Mouse (Mus musculus) bone marrow macrophage, adult 2 months (primary cell): Measurements from ENCODE around the gene Car11. TPM values are rescaled to one million over a fixed set of nuclear protein-coding genes. Genes with fewer than 3 reads are reported as not detected.

Source experiments
- H3K27ac ChIP-seq: 2 replicates; pipeline ENCODE4 v1.5.1; 2012; ENCODE audit warnings: low read depth, low read length; ENCODE audit not compliant: insufficient read depth
- H3K4me1 ChIP-seq: 2 replicates; pipeline ENCODE4 v1.6.1; 2012; ENCODE audit warnings: low read length; ENCODE audit not compliant: control insufficient read depth, insufficient read depth
- H3K4me3 ChIP-seq: 2 replicates; pipeline ENCODE4 v1.5.1; 2012; ENCODE audit warnings: mild to moderate bottlenecking, low read length, moderate library complexity; ENCODE audit not compliant: insufficient read depth
- CTCF ChIP-seq: IDR thresholded peaks from 2 replicates; pipeline ENCODE4 v1.5.1; 2012; ENCODE audit warnings: low read depth, mild to moderate bottlenecking, low read length, moderate library complexity
- POLR2A ChIP-seq: IDR thresholded peaks from 2 replicates; pipeline ENCODE4 v1.6.1; 2012; ENCODE audit warnings: mild to moderate bottlenecking, low read depth, low read length, borderline replicate concordance
- polyA plus RNA-seq: library from polyadenylated mRNA; stranded (reverse); fragments of >200 nt; gene quantifications from 2 replicates; pipeline ENCODE4 v1.2.4, GENCODE M21; 2012; ENCODE audit not compliant: missing spikeins, insufficient read depth, insufficient read length

Car11 gene
- polyA plus RNA-seq, 1 experiment: 1.3 TPM

GRCm38 (mm10) chr7:45750162-45750561 is 50.5 kb downstream of the Car11 start:
- no peak overlapping the region for H3K27ac ChIP-seq
- TF ChIP-seq POLR2A (no peak), CTCF (no peak)
- peaks cover 23% of the 10 kb centered on the region for H3K4me1 ChIP-seq
- H3K4me3 ChIP-seq: no peak overlapping the region

Other genes with a start within 250 kb of the Car11 start
- gene Ftl1, start 240.0 kb upstream of the Car11 start, polyA plus RNA-seq: 18,510 and 20,120 TPM in 2 replicates
- 196 and 209 TPM in 2 replicates for gene Bax, start 232.9 kb upstream of the Car11 start, polyA plus RNA-seq
- not detected in 2 replicates for gene Tulp2, start 218.0 kb upstream of the Car11 start, polyA plus RNA-seq
- 1.1 TPM in 1 of 2 replicates, not detected in the other for gene Gm45808, start 213.0 kb upstream of the Car11 start, polyA plus RNA-seq
- 22.0 and 25.4 TPM in 2 replicates for gene Dhdh, start 211.0 kb upstream of the Car11 start, polyA plus RNA-seq
- gene Nucb1, start 189.4 kb upstream of the Car11 start, polyA plus RNA-seq: 278 and 296 TPM in 2 replicates
- gene Ppp1r15a, start 173.6 kb upstream of the Car11 start, polyA plus RNA-seq: 21.3 and 26.7 TPM in 2 replicates
- gene Plekha4, start 173.5 kb upstream of the Car11 start, polyA plus RNA-seq: 1.0 and 1.6 TPM in 2 replicates
- 2.0 and 2.5 TPM in 2 replicates for gene Hsd17b14, start 144.9 kb upstream of the Car11 start, polyA plus RNA-seq
- 87.0 and 93.0 TPM in 2 replicates for gene Bcat2, start 129.7 kb upstream of the Car11 start, polyA plus RNA-seq
- gene Fgf21, start 84.4 kb upstream of the Car11 start, polyA plus RNA-seq: not detected in 2 replicates
- not detected in 2 replicates for gene Fut1, start 82.6 kb upstream of the Car11 start, polyA plus RNA-seq
- not detected in 2 replicates for gene Izumo1, start 78.0 kb upstream of the Car11 start, polyA plus RNA-seq
- 0.40 TPM in 1 of 2 replicates, not detected in the other for gene Rasip1, start 72.4 kb upstream of the Car11 start, polyA plus RNA-seq
- gene Mamstr, start 59.9 kb upstream of the Car11 start, polyA plus RNA-seq: not detected in 2 replicates
- not detected in 2 replicates for gene Fut2, start 33.4 kb upstream of the Car11 start, polyA plus RNA-seq
- gene Ntn5, start 15.8 kb upstream of the Car11 start, polyA plus RNA-seq: not detected in 2 replicates
- not detected in 2 replicates for gene Sec1, start 5.4 kb upstream of the Car11 start, polyA plus RNA-seq
- 85.2 and 85.6 TPM in 2 replicates for gene Dbp, start 5.2 kb downstream of the Car11 start, polyA plus RNA-seq
- 802 and 833 TPM in 2 replicates for gene Rpl18, start 15.6 kb downstream of the Car11 start, polyA plus RNA-seq
- gene Sphk2, start 18.2 kb downstream of the Car11 start, polyA plus RNA-seq: 51.2 and 56.1 TPM in 2 replicates
- not detected in 2 replicates for gene Fam83e, start 21.4 kb downstream of the Car11 start, polyA plus RNA-seq
- gene Spaca4, start 26.0 kb downstream of the Car11 start, polyA plus RNA-seq: not detected in 2 replicates
- gene Lmtk3, start 83.9 kb downstream of the Car11 start, polyA plus RNA-seq: 0.16 TPM in 1 of 2 replicates, not detected in the other
- 1.5 TPM in 1 of 2 replicates, not detected in the other for gene Sult2b1, start 84.8 kb downstream of the Car11 start, polyA plus RNA-seq
- 63.7 and 68.8 TPM in 2 replicates for gene Cyth2, start 114.7 kb downstream of the Car11 start, polyA plus RNA-seq
- not detected in 2 replicates for gene Kcnj14, start 124.9 kb downstream of the Car11 start, polyA plus RNA-seq
- 4.4 and 4.9 TPM in 2 replicates for gene Grwd1, start 131.1 kb downstream of the Car11 start, polyA plus RNA-seq
- 169 and 174 TPM in 2 replicates for gene Kdelr1, start 172.9 kb downstream of the Car11 start, polyA plus RNA-seq
- gene Grin2d, start 178.5 kb downstream of the Car11 start, polyA plus RNA-seq: 0.24 and 0.34 TPM in 2 replicates
- 1.1 TPM in 1 of 2 replicates, not detected in the other for gene Syngr4, start 196.9 kb downstream of the Car11 start, polyA plus RNA-seq
- gene Tmem143, start 197.1 kb downstream of the Car11 start, polyA plus RNA-seq: 15.1 and 18.9 TPM in 2 replicates
- gene Emp3, start 221.6 kb downstream of the Car11 start, polyA plus RNA-seq: 635 and 697 TPM in 2 replicates
- gene Ccdc114, start 224.2 kb downstream of the Car11 start, polyA plus RNA-seq: 3.2 and 3.9 TPM in 2 replicates